Mouse (Mus musculus) heart, embryonic 14.5 days (tissue): ENCODE data around the gene Pip4p1. TPM values are rescaled to one million over a fixed set of nuclear protein-coding genes. Genes with fewer than 3 reads are reported as not detected.
A peak's percentile ranks its signal among the peaks of the same experiment; 100 is the strongest.
"Not testable (repeated sequence)": the region's sequence is repeated elsewhere in the genome, so short reads cannot be mapped to it uniquely, and the experiment has no call there.

Source experiments
- ATAC-seq: fragments of 200-750 bp; cut with Nextera tagmentation; 2 replicates; pipeline ENCODE4 v1.8.0; 2017; ENCODE audit warnings: low read depth, moderate TSS enrichment; ENCODE audit not compliant: insufficient number of reproducible peaks, insufficient read depth, low FRiP score
- H3K27ac ChIP-seq, 2 experiments: fragments of 200-500 bp in 1 of 2; fragments of 300-500 bp in 1 of 2; sonication (generic) in 1 of 2; replicated peaks in 1 of 2; 2 replicates each; pipeline ENCODE4 v1.5.1; 2012 to 2014; ENCODE audit warnings: low read depth in 2 of 2, low read length in 2 of 2, control low read depth in 1 of 2, mild to moderate bottlenecking in 1 of 2, mixed read lengths in 1 of 2; ENCODE audit not compliant: control insufficient read depth in 1 of 2, insufficient read depth in 1 of 2
- H3K27me3 ChIP-seq: fragments of 300-500 bp; sonication (generic); 2 replicates; pipeline ENCODE4 v1.6.1; 2014; ENCODE audit warnings: mild to moderate bottlenecking, low read length, control low read depth; ENCODE audit not compliant: control insufficient read depth, insufficient read depth
- H3K36me3 ChIP-seq: fragments of 300-500 bp; sonication (generic); 2 replicates; pipeline ENCODE4 v1.6.1; 2014; ENCODE audit warnings: mild to moderate bottlenecking, control low read depth, low read length, mixed read lengths; ENCODE audit not compliant: control insufficient read depth, insufficient read depth
- H3K4me1 ChIP-seq, 2 experiments: fragments of 200-500 bp in 1 of 2; fragments of 300-500 bp in 1 of 2; sonication (generic) in 1 of 2; 2 replicates each; pipeline ENCODE4 v1.6.1; 2012 to 2014; ENCODE audit warnings: low read length in 2 of 2, control low read depth in 1 of 2, mixed read lengths in 1 of 2; ENCODE audit not compliant: control insufficient read depth in 2 of 2, insufficient read depth in 2 of 2
- H3K4me2 ChIP-seq: fragments of 300-500 bp; sonication (generic); 2 replicates; pipeline ENCODE4 v1.6.1; 2014; ENCODE audit warnings: mild to moderate bottlenecking, low read length
- H3K4me3 ChIP-seq, 2 experiments: fragments of 200-500 bp in 1 of 2; fragments of 300-500 bp in 1 of 2; sonication (generic) in 1 of 2; 2 replicates each; pipeline ENCODE4 v1.5.1; 2012 to 2014; ENCODE audit warnings: low read length in 2 of 2, mild to moderate bottlenecking in 2 of 2, control low read depth in 1 of 2, low read depth in 1 of 2, moderate library complexity in 1 of 2; ENCODE audit not compliant: control insufficient read depth in 1 of 2, insufficient read depth in 1 of 2
- H3K9ac ChIP-seq: fragments of 300-500 bp; sonication (generic); 2 replicates; pipeline ENCODE4 v1.6.1; 2014; ENCODE audit warnings: mild to moderate bottlenecking, low read length
- H3K9me3 ChIP-seq: fragments of 300-500 bp; sonication (generic); 2 replicates; pipeline ENCODE4 v1.6.1; 2016; ENCODE audit warnings: low read length, control low read depth; ENCODE audit not compliant: control insufficient read depth
- WGBS: fragments of 180-500 bp; shearing (Covaris S2); extraction: QIAGEN DNeasy Blood & Tissue Kit; methylation state at CpG from one replicate; pipeline ENCODE4 v1.1.7; 2014; 5-methylcytosine and 5-hydroxymethylcytosine counted together
- polyA plus RNA-seq: library from polyadenylated mRNA; unstranded; fragments of >200 nt; fragmentation: Nextera tagmentation; extraction: Ambion mirVana; gene quantifications from 2 replicates; pipeline ENCODE4 v1.2.1, GENCODE M21; 2014

Pip4p1 gene
- polyA plus RNA-seq, 1 experiment from 2014 or later: 35.1 TPM

DNA sequence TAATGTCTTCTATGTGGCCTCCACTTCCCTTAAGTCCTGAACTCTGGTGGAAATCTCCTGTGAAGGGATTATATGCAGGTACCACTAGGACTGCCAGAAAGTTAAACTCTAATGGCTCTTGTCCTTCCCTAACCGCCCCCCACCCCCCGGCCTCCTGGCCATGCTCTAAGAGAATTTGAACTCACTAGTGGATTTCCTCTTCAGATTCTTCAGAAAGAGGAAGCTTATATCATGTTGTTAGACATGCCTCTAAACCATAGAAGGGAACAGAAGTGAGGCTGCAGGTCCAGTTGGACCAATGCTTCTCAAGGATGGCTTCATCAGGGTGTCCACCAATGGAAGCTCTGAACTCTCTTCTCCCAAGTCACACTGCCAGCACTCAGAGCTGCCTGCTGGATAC, 32.7 kb downstream of the Pip4p1 start:
- not testable (repeated sequence) for H3K9me3 ChIP-seq, H3K36me3 ChIP-seq, H3K9ac ChIP-seq, H3K4me1 ChIP-seq, H3K4me2 ChIP-seq, H3K27ac ChIP-seq, ATAC-seq, H3K4me3 ChIP-seq
- 91% methylated on average over 2 of the region's 2 CpGs for WGBS
- H3K27me3 ChIP-seq: peaks cover 11% of the 10 kb centered on the region

DNA sequence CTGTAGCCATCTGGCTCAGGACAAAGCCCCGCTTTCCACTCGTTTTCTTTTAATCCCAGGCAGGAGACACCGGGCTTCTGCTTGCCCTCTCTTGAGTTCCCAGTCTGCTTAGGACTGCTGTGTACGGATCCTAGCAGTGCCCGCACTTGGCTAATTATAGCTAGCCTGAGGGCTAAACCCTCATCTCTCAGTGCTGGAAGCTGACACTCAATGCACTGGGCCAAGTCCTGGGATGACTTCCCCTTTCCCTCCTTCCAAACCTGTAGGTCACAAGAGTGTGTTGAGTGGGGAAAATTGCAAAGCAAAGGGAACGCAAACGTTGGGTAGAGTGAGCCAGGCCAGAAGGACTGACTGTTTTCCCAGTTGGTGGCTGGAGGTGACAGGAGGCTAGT, 33.3 kb downstream of the Pip4p1 start, which contains the start of gene Klhl33:
Gene Klhl33, minus strand, starts transcription at position 134 of the 392 bp plus-strand sequence.
- Histone ChIP-seq H3K9me3 (no peaks in the 10 kb centered on the region), H3K9ac (peak within 1 kb of the TSS; percentile 58), H3K4me2 (peak within 1 kb of the TSS; percentile 92), H3K27me3 (peaks cover 11% of the 10 kb centered on the region), H3K4me3 (peak within 1 kb of the TSS; percentile 44 to 45), H3K27ac (no peak within 1 kb of the TSS), H3K36me3 (no peaks in the 10 kb centered on the region), H3K4me1 (peaks cover 9 to 11% of the 10 kb centered on the region in 2 experiments; a peak in 3 of 4 replicates)
- no peak for ATAC-seq
- 27% methylated on average over 7 of the region's 7 CpGs for WGBS

- no peaks in the 10 kb centered on the region for H3K36me3 ChIP-seq
- H3K4me3 ChIP-seq: peak overlapping the region; percentile 44 to 45
- peak overlapping the region; percentile 92 for H3K4me2 ChIP-seq
- peaks cover 9 to 11% of the 10 kb centered on the region in 2 experiments; a peak in 3 of 4 replicates for H3K4me1 ChIP-seq
- H3K9me3 ChIP-seq: no peaks in the 10 kb centered on the region
- no peak overlapping the region for H3K27ac ChIP-seq
- 18% methylated on average over 23 of the region's 23 CpGs for WGBS
- ATAC-seq: no peak
- peak overlapping the region; percentile 58 for H3K9ac ChIP-seq
- peaks cover 11% of the 10 kb centered on the region for H3K27me3 ChIP-seq
Observed at GRCm38 (mm10) chr14:50896747-50897373, 33.8 kb downstream of the Pip4p1 start.

DNA sequence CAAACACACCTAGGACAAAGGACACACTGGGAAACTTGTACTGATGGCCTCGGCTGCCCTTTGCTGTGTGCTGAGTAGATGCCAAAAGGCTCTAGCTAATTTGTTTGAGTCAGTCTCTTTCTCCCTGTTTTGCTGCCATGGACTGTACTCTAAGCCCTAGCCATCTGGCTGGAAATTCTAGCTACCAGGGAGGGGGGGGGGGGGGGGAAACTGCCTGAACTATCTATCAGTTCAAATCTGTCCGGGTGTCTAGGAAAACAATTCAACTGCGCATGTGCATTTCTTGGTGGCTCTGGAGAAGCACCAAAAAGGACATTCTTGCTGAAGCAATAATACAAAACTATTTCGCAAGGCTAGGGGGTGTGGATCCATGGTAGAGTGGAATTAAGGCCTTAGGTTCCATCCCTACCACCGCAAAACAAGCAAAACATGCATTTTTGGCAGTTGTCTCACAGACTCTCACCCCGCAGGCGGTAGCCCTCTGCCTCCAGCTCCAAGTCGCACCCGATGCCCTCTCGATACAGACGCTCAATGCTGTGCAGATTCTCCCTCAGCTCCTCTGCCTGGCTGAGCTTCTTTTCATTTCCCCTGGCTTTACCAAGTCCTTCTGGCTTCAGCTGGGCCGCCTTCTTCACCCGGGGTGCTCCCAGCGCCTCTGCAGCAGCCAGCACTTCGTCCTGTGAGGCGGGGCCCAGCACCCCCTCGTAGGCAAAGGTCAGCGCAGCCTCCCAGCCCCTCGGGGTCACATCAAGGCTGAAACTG, 34.5 kb downstream of the Pip4p1 start:
- H3K4me1 ChIP-seq: peaks cover 9 to 11% of the 10 kb centered on the region in 2 experiments; a peak in 3 of 4 replicates
- H3K36me3 ChIP-seq: no peaks in the 10 kb centered on the region
- peak overlapping the region; percentile 58 for H3K9ac ChIP-seq
- peak overlapping the region; percentile 44 to 45 for H3K4me3 ChIP-seq
- no peak; the same call in 1 of the 2 replicates for ATAC-seq
- H3K4me2 ChIP-seq: peak overlapping the region; percentile 92
- H3K27ac ChIP-seq: no peak overlapping the region
- peaks cover 11% of the 10 kb centered on the region for H3K27me3 ChIP-seq
- 14% methylated on average over 19 of the region's 19 CpGs for WGBS
- H3K9me3 ChIP-seq: no peaks in the 10 kb centered on the region

GRCm38 (mm10) chr14:50895407-50895806, 35.2 kb downstream of the Pip4p1 start:
- H3K4me3 ChIP-seq: no peak overlapping the region
- peaks cover 11% of the 10 kb centered on the region for H3K27me3 ChIP-seq
- no peak for ATAC-seq
- H3K9ac ChIP-seq: no peak overlapping the region
- H3K9me3 ChIP-seq: no peaks in the 10 kb centered on the region
- peaks cover 9 to 11% of the 10 kb centered on the region in 2 experiments; a peak in 3 of 4 replicates for H3K4me1 ChIP-seq
- no peaks in the 10 kb centered on the region for H3K36me3 ChIP-seq
- no peak overlapping the region for H3K4me2 ChIP-seq
- no peak overlapping the region for H3K27ac ChIP-seq

- Histone ChIP-seq H3K4me1 (peaks cover 9 to 11% of the 10 kb centered on the region in 2 experiments; a peak in 3 of 4 replicates), H3K4me3 (no peak overlapping the region)
- 75% methylated on average over 22 of the region's 22 CpGs for WGBS
Observed at GRCm38 (mm10) chr14:50892541-50893459, 37.9 kb downstream of the Pip4p1 start.

GRCm38 (mm10) chr14:50892091-50892490, 38.6 kb downstream of the Pip4p1 start:
- Histone ChIP-seq H3K36me3 (no peaks in the 10 kb centered on the region), H3K4me3 (no peak overlapping the region), H3K9ac (no peak overlapping the region), H3K27me3 (peaks cover 10% of the 10 kb centered on the region), H3K9me3 (no peaks in the 10 kb centered on the region), H3K27ac (no peak overlapping the region), H3K4me1 (peaks cover 9% of the 10 kb centered on the region in 2 experiments; a peak in 3 of 4 replicates), H3K4me2 (no peak overlapping the region)
- WGBS: 77% methylated on average over 7 of the region's 7 CpGs
- no peak for ATAC-seq

More at GRCm38 (mm10) chr14:50892541-50893459, 37.9 kb downstream of the Pip4p1 start:
- H3K27ac ChIP-seq: no peak overlapping the region
- no peak overlapping the region for H3K9ac ChIP-seq
- no peak for ATAC-seq
- H3K4me2 ChIP-seq: no peak overlapping the region
- peaks cover 11% of the 10 kb centered on the region for H3K27me3 ChIP-seq
- no peaks in the 10 kb centered on the region for H3K36me3 ChIP-seq
- no peaks in the 10 kb centered on the region for H3K9me3 ChIP-seq
